Mouse (Mus musculus) thymus, adult 2 months (tissue): Measurements from ENCODE around the gene Cxcl12.

Experiments
- CTCF ChIP-seq: fragments of 200-500 bp; IDR thresholded peaks from 2 replicates; pipeline ENCODE4 v1.5.1; 2012; ENCODE audit warnings: mild to moderate bottlenecking, control low read depth, low read length, moderate library complexity, borderline replicate concordance; ENCODE audit not compliant: control insufficient read depth, poor library complexity, insufficient read depth; ENCODE audit errors: extremely low read depth
- POLR2A ChIP-seq: fragments of 200-500 bp; IDR thresholded peaks from 2 replicates; pipeline ENCODE4 v1.6.1; 2012; ENCODE audit warnings: mild to moderate bottlenecking, low read length, control low read depth, moderate library complexity; ENCODE audit not compliant: control insufficient read depth, poor library complexity, insufficient read depth; ENCODE audit errors: extremely low read depth

GRCm38 (mm10) chr6:117200916-117201315 lies 32.6 kb downstream of the Cxcl12 start:
- TF ChIP-seq CTCF (no peak), POLR2A (no peak)
